Mouse (Mus musculus): ENCODE data around the gene 1500009L16Rik. TPM values are rescaled to one million over a fixed set of nuclear protein-coding genes. Genes with fewer than 3 reads are reported as not detected.

Gene 1500009L16Rik
- polyA plus RNA-seq (2012; rRNA removed), result 2.5 and 4.3 TPM in 2 replicates

DNA sequence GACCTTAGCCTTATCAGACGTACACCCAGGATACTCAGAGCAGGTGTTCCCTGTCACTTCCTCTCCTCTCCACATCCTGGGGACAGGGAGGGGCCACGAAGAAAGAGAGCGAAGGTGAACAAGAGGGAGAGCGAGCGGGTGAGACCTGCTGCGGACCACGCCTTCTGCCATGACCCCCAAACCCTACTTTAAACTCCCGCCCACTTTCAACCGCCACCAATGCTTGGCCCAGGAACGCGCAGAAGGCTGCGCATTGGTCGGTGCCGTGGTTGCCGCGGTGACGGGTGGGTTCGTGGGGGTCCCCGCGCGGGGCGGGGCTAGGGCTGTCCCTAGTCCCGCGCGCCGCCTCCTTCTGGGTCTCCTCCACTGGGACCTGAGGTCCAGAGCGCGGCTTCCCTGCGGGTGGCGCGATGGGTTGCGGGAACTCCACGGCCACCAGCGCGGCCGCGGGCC lies at the start of gene 1500009L16Rik:
Gene 1500009L16Rik, plus strand, starts transcription at position 287 of the 453 bp plus-strand sequence.

Other genes with a start within 250 kb of the 1500009L16Rik start
- gene Aldh1l2, start 188.7 kb upstream of the 1500009L16Rik start, polyA plus RNA-seq (2012; rRNA removed), result 0.59 and 1.4 TPM in 2 replicates
- 0.80 and 1.0 TPM in 2 replicates for gene Washc4, start 179.1 kb upstream of the 1500009L16Rik start, polyA plus RNA-seq (2012; rRNA removed)
- gene Appl2, start 74.1 kb upstream of the 1500009L16Rik start, polyA plus RNA-seq (2012; rRNA removed), result 67.0 and 92.9 TPM in 2 replicates

Data from colon, adult 2 months (tissue).